Mouse (Mus musculus) megakaryocyte, embryonic 14.5 days (primary cell): ENCODE data around the gene Os9. TPM values are rescaled to one million over a fixed set of nuclear protein-coding genes. Genes with fewer than 3 reads are reported as not detected.
"Not testable (repeated sequence)": the region's sequence is repeated elsewhere in the genome, so short reads cannot be mapped to it uniquely, and the experiment has no call there.

Source experiments
- H3K27me3 ChIP-seq: replicated peaks from 2 replicates; pipeline ENCODE3; 2012; ENCODE audit warnings: inconsistent platforms
- H3K36me3 ChIP-seq: replicated peaks from 2 replicates; pipeline ENCODE3; 2012; ENCODE audit warnings: low read length, inconsistent platforms, mixed read lengths
- H3K4me1 ChIP-seq: 2 replicates; pipeline ENCODE4 v1.6.1; 2012; ENCODE audit warnings: inconsistent platforms
- H3K4me3 ChIP-seq: replicated peaks from 2 replicates; pipeline ENCODE3; 2012; ENCODE audit warnings: moderate library complexity, mild to moderate bottlenecking, inconsistent platforms
- H3K9me3 ChIP-seq: 2 replicates; pipeline ENCODE4 v1.6.1; 2012; ENCODE audit warnings: inconsistent platforms
- FLI1 ChIP-seq: IDR thresholded peaks from 2 replicates; pipeline ENCODE4 v1.6.1; 2012; ENCODE audit warnings: low read length, inconsistent platforms, mixed read lengths
- GATA1 ChIP-seq: IDR thresholded peaks from 3 replicates; pipeline ENCODE4 v1.6.1; 2012; ENCODE audit warnings: mixed read lengths, low read length, inconsistent platforms, borderline replicate concordance
- polyA plus RNA-seq: library from polyadenylated mRNA; stranded (reverse); fragments of >175 nt; gene quantifications from 2 replicates; pipeline ENCODE4 v1.2.3, GENCODE M21; 2012; ENCODE audit warnings: low replicate concordance; ENCODE audit not compliant: insufficient read depth

Gene Os9
- polyA plus RNA-seq: 140 and 267 TPM in 2 replicates

GRCm38 (mm10) chr10:127121066-127121477, at the start of gene Os9:
Os9 (minus strand) TSS chr10:127121131.
- Histone ChIP-seq H3K4me3 (peak within 1 kb of the TSS; percentile 100), H3K9me3 (no peaks in the 10 kb centered on the region), H3K27me3 (no peaks in the 10 kb centered on the region), H3K4me1 (peaks cover 71% of the 10 kb centered on the region), H3K36me3 (peaks cover 39% of the 10 kb centered on the region)
- TF ChIP-seq FLI1 (no peak), GATA1 (no peak)

DNA sequence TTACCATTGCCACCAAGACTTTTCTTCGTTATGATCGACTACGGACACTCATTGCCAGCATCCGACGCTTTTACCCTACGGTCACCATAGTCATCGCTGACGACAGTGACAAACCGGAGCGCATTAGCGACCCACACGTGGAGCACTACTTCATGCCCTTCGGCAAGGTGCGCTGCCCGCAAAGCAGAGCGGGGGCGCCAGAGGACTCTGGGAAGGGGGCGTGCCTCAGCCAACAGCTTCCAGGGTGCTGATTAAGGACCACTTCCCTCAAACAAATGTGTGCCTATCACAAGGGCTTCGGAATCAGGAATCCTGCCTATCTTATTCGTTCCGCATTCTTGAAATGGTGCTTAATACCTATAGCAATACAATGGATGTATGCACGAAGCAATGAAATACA, 49.1 kb upstream of the Os9 start:
- no peaks in the 10 kb centered on the region for H3K9me3 ChIP-seq
- peaks cover 64% of the 10 kb centered on the region for H3K36me3 ChIP-seq
- peaks cover 43% of the 10 kb centered on the region for H3K4me1 ChIP-seq
- TF ChIP-seq FLI1: no peak
- no peak for TF ChIP-seq GATA1
- H3K27me3 ChIP-seq: peaks cover 27% of the 10 kb centered on the region
- no peak overlapping the region for H3K4me3 ChIP-seq

DNA sequence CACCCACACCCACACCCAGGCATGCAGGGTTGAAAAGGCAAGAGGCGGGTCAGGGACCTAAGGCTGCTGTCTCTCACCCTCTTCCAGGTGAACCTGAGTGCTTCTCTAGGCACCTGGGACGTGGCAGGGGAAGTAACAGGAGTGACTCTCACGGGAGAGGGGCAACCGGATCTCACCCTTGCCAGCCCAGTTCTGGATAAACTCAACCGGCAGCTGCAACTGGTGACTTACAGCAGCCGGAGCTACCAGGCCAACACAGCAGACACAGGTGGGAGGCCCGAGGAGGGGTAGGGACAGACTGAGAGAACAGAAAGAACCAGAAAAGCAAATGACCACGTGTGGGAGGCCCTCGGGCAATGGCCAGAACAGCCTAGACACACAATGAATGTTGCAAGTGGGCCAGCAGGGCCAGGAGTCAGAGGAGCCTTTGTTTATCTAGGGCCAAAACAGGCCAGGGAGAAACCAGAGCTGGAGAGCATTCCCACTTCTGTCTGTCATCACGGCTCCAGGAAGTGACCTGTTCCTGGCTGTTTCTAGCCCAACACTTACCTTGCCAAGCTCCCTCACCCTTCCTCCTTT, 46.8 kb upstream of the Os9 start:
- peaks cover 60% of the 10 kb centered on the region for H3K4me1 ChIP-seq
- no peaks in the 10 kb centered on the region for H3K9me3 ChIP-seq
- TF ChIP-seq FLI1: no peak
- peak overlapping the region; percentile 28 for H3K4me3 ChIP-seq
- H3K27me3 ChIP-seq: peaks cover 16% of the 10 kb centered on the region
- H3K36me3 ChIP-seq: peaks cover 51% of the 10 kb centered on the region

GRCm38 (mm10) chr10:127166771-127167613, 46.1 kb upstream of the Os9 start:
- Histone ChIP-seq H3K4me3 (peak overlapping the region; percentile 97), H3K36me3 (peaks cover 46% of the 10 kb centered on the region), H3K9me3 (no peaks in the 10 kb centered on the region), H3K27me3 (peaks cover 16% of the 10 kb centered on the region), H3K4me1 (peaks cover 63% of the 10 kb centered on the region)
- no peak for TF ChIP-seq FLI1

DNA sequence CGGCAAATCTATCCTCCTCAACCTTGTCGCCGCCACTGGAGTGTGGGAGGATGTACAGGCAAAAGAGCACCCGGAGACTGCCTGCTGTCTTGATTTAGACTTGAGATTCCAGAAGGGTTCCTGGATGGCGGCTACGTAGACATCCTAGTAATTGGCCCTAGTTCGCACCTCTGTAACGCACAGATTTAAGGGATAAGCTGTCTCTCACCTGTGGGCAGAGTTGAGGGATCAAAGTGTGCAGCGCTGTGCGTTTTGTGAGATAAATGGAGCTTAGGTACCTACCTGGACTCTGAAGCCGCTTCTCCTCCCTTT, 45.4 kb upstream of the Os9 start:
- H3K36me3 ChIP-seq: peaks cover 40% of the 10 kb centered on the region
- TF ChIP-seq GATA1: no peak
- TF ChIP-seq FLI1: no peak
- H3K4me1 ChIP-seq: peaks cover 63% of the 10 kb centered on the region

DNA sequence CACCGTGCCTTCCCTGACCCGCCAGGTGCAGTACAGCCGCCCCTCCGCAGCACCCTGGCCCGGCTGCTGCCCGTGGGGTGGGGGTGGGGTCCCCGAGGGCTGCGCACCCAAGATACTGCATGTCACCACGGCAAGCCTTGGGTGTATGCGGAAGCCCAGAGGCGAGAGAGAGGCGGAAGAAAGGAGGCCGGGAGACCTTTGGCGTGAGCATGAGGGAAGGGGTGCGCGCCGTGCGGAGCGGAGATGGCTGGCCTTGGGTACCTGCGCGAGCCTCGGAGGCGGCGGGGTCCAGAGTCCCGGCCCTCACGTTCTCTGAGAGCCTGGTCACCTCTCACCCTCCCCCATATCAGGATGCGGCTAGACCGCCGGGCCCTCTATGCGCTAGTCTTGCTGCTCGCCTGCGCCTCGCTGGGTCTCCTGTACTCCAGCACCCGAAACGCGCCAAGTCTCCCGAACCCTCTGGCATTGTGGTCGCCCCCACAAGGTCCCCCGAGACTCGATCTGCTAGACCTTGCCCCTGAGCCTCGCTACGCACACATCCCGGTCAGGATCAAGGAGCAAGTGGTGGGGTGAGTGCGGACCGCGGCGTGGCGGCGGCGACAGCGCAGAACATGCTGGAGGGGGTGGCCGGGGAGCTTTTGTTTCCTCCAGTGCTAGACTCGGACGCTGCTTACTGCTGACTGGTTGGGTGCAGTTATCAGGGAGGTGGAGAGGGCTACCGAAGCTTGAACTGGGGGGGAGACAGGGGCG, 44.9 kb upstream of the Os9 start:
- H3K4me1 ChIP-seq: peaks cover 58% of the 10 kb centered on the region

More for the DNA sequence above, 45.4 kb upstream of the Os9 start:
- H3K9me3 ChIP-seq: no peaks in the 10 kb centered on the region
- H3K27me3 ChIP-seq: peaks cover 16% of the 10 kb centered on the region
- H3K4me3 ChIP-seq: peak overlapping the region; percentile 97

GRCm38 (mm10) chr10:127165354-127165653, 44.4 kb upstream of the Os9 start:
- H3K9me3 ChIP-seq: no peaks in the 10 kb centered on the region
- TF ChIP-seq FLI1 (no peak), GATA1 (no peak)

More for the DNA sequence above, 44.9 kb upstream of the Os9 start:
- peaks cover 35% of the 10 kb centered on the region for H3K36me3 ChIP-seq
- TF ChIP-seq FLI1: no peak
- no peak for TF ChIP-seq GATA1
- H3K4me3 ChIP-seq: peak overlapping the region; percentile 97
- H3K27me3 ChIP-seq: peaks cover 16% of the 10 kb centered on the region
- H3K9me3 ChIP-seq: no peaks in the 10 kb centered on the region

DNA sequence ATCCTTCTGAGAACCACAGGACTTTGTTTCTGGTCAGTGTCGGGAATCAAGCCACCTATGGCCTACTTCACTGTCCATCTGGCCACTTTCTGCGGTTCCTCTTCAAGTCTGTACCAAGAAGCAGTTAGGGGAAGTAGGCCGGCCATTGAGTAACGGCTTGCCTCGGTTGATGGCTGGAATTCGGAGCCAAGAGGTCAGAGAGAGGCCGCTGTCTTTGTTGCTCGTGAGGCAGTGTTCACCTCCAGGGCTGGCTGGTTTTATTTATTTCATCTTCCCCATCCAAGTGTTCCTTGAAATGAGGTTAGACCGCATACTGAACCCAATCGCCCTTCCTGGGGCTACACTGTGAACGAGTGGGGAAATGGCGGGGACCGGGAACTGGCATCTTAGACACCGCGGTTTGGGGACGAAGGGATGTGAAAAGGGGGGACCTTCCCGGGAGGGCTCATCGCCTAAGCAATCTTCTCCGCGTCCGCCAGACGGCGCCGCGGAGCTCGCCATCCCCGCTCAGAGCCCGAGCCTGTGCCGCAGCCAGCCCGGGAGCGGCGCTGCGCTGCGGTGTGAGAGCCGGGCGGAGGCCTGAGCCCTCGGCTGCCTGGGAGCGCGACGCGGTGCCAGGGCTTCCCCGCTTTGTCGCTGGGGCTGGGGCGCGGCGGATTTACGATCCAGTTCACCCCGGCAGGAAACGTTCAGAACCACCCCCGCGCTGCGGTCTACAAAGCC, 43.9 kb upstream of the Os9 start, which contains the start of gene B4galnt1:
Gene B4galnt1, plus strand, starts transcription at position 595 of the 723 bp plus-strand sequence.
- H3K4me3 ChIP-seq: peak within 1 kb of the TSS; percentile 97
- no peak for TF ChIP-seq GATA1
- no peak for TF ChIP-seq FLI1
- no peaks in the 10 kb centered on the region for H3K9me3 ChIP-seq
- H3K36me3 ChIP-seq: peaks cover 26% of the 10 kb centered on the region
- peaks cover 49% of the 10 kb centered on the region for H3K4me1 ChIP-seq
- peaks cover 16% of the 10 kb centered on the region for H3K27me3 ChIP-seq

More at GRCm38 (mm10) chr10:127165354-127165653, 44.4 kb upstream of the Os9 start:
- Histone ChIP-seq H3K36me3 (peaks cover 31% of the 10 kb centered on the region), H3K4me1 (peaks cover 53% of the 10 kb centered on the region), H3K27me3 (peaks cover 16% of the 10 kb centered on the region), H3K4me3 (peak overlapping the region; percentile 97)

DNA sequence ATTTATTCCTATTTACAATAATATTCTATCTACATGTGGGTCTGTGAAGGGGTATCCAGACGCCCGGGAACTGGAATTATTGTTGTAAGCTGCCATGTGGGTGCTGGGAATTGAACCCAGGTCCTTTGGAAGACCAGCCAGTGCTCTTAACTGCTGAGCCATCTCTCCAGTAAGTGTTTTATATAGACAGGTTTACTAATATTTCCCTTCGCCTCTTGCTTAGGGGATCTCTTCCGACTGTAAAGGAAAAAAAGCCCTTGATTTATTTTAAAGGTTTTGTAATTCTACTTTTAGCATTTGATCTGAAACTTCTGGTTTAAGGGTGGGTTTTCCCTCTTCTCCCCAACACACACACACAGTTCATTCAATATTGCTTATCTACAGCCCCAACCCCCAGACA, 43.3 kb upstream of the Os9 start:
- peak overlapping the region; percentile 97 for H3K4me3 ChIP-seq
- H3K4me1 ChIP-seq: peaks cover 49% of the 10 kb centered on the region
- H3K9me3 ChIP-seq: no peaks in the 10 kb centered on the region
- peaks cover 16% of the 10 kb centered on the region for H3K27me3 ChIP-seq
- H3K36me3 ChIP-seq: peaks cover 21% of the 10 kb centered on the region
- TF ChIP-seq FLI1: no peak
- no peak for TF ChIP-seq GATA1

GRCm38 (mm10) chr10:127162771-127163261, 41.9 kb upstream of the Os9 start:
- peaks cover 16% of the 10 kb centered on the region for H3K27me3 ChIP-seq
- not testable (repeated sequence) for H3K4me3 ChIP-seq, H3K9me3 ChIP-seq
- peaks cover 11% of the 10 kb centered on the region for H3K36me3 ChIP-seq
- peaks cover 46% of the 10 kb centered on the region for H3K4me1 ChIP-seq
